Mouse (Mus musculus): ENCODE data around the gene Rpp25. TPM values are rescaled to one million over a fixed set of nuclear protein-coding genes. Genes with fewer than 3 reads are reported as not detected.
A peak's percentile ranks its signal among the peaks of the same experiment; 100 is the strongest.

Rpp25 gene
- total and polyA plus RNA-seq, 2 experiments from 2014 or later = 15.0 to 21.3 TPM

- no peaks in the 10 kb centered on the region for H3K36me3 ChIP-seq (replicated peaks; ENCODE audit: control insufficient read depth, insufficient read depth, low read length)
- no peak within 1 kb of the TSS for H3K27ac ChIP-seq (ENCODE audit: low read depth)
- no peaks in the 10 kb centered on the region for H3K27me3 ChIP-seq (ENCODE audit: control insufficient read depth, insufficient read depth, low read length)
- H3K9me3 ChIP-seq (replicated peaks; ENCODE audit: control insufficient read depth, low read length) = no peaks in the 10 kb centered on the region
- peak within 1 kb of the TSS; percentile 69 for H3K9ac ChIP-seq (replicated peaks; ENCODE audit: low read depth, low read length)
- TF ChIP-seq CTCF (IDR thresholded peaks at IDR 0.05; ENCODE audit: low read depth) = no peak
- peak; percentile 93 for TF ChIP-seq EP300 (IDR thresholded peaks at IDR 0.05; ENCODE audit: low read depth)
- WGBS = 1% methylated on average over 44 of the region's 48 CpGs
- peak within 1 kb of the TSS; percentile 85 for H3K4me2 ChIP-seq (ENCODE audit: low read depth, low read length)
- peak within 1 kb of the TSS; percentile 69 for H3K4me3 ChIP-seq (ENCODE audit: low read depth, low read length)
- peak; percentile 94 for DNase-seq (ENCODE audit: low spot score)
- ATAC-seq (ENCODE audit: insufficient read depth, low read depth) = peak; percentile 94
- H3K4me1 ChIP-seq (ENCODE audit: control insufficient read depth, insufficient read depth) = peaks cover 5% of the 10 kb centered on the region
These were observed 35.8 kb upstream of the Rpp25 start, which contains the start of gene Scamp5 for GRCm38 (mm10) chr9:57467896-57468549. Gene Scamp5, minus strand, starts transcription at chr9:57468060.

GRCm38 (mm10) chr9:57468914-57469313, 34.9 kb upstream of the Rpp25 start:
- H3K27ac ChIP-seq (ENCODE audit: low read depth) = no peak overlapping the region
- no peaks in the 10 kb centered on the region for H3K27me3 ChIP-seq (ENCODE audit: control insufficient read depth, insufficient read depth, low read length)
- no peaks in the 10 kb centered on the region for H3K36me3 ChIP-seq (replicated peaks; ENCODE audit: control insufficient read depth, insufficient read depth, low read length)
- 72% methylated on average over 4 of the region's 4 CpGs for WGBS
- H3K9ac ChIP-seq (replicated peaks; ENCODE audit: low read depth, low read length) = no peak overlapping the region
- H3K4me2 ChIP-seq (ENCODE audit: low read depth, low read length) = no peak overlapping the region
- H3K4me3 ChIP-seq (ENCODE audit: low read depth, low read length) = no peak overlapping the region
- ATAC-seq (ENCODE audit: insufficient read depth, low read depth) (no peak), DNase-seq (ENCODE audit: low spot score) (no peak)
- H3K4me1 ChIP-seq (ENCODE audit: control insufficient read depth, insufficient read depth) = peaks cover 5% of the 10 kb centered on the region
- TF ChIP-seq CTCF (IDR thresholded peaks at IDR 0.05; ENCODE audit: low read depth) (no peak), EP300 (IDR thresholded peaks at IDR 0.05; ENCODE audit: low read depth) (no peak)
- H3K9me3 ChIP-seq (replicated peaks; ENCODE audit: control insufficient read depth, low read length) = no peaks in the 10 kb centered on the region

GRCm38 (mm10) chr9:57485774-57486173, 18.1 kb upstream of the Rpp25 start:
- no peak overlapping the region for H3K4me2 ChIP-seq (ENCODE audit: low read depth, low read length)
- H3K36me3 ChIP-seq (replicated peaks; ENCODE audit: control insufficient read depth, insufficient read depth, low read length) = no peaks in the 10 kb centered on the region
- peak; percentile 99 for TF ChIP-seq CTCF (IDR thresholded peaks at IDR 0.05; ENCODE audit: low read depth)
- TF ChIP-seq EP300 (IDR thresholded peaks at IDR 0.05; ENCODE audit: low read depth) = no peak
- no peak overlapping the region for H3K9ac ChIP-seq (replicated peaks; ENCODE audit: low read depth, low read length)
- ATAC-seq (ENCODE audit: insufficient read depth, low read depth) (peak; percentile 90), DNase-seq (ENCODE audit: low spot score) (peak; percentile 92)
- no peak overlapping the region for H3K27ac ChIP-seq (ENCODE audit: low read depth)
- no peak overlapping the region for H3K4me3 ChIP-seq (ENCODE audit: low read depth, low read length)
- no peaks in the 10 kb centered on the region for H3K4me1 ChIP-seq (ENCODE audit: control insufficient read depth, insufficient read depth)
- no peaks in the 10 kb centered on the region for H3K27me3 ChIP-seq (ENCODE audit: control insufficient read depth, insufficient read depth, low read length)
- WGBS = 11% methylated on average over 7 of the region's 7 CpGs
- no peaks in the 10 kb centered on the region for H3K9me3 ChIP-seq (replicated peaks; ENCODE audit: control insufficient read depth, low read length)

- H3K27me3 ChIP-seq (ENCODE audit: control insufficient read depth, insufficient read depth, low read length) = no peaks in the 10 kb centered on the region
- H3K9ac ChIP-seq (replicated peaks; ENCODE audit: low read depth, low read length) = no peak overlapping the region
- no peak overlapping the region for H3K27ac ChIP-seq (ENCODE audit: low read depth)
- H3K4me3 ChIP-seq (ENCODE audit: low read depth, low read length) = no peak overlapping the region
- H3K9me3 ChIP-seq (replicated peaks; ENCODE audit: control insufficient read depth, low read length) = no peaks in the 10 kb centered on the region
- TF ChIP-seq CTCF (IDR thresholded peaks at IDR 0.05; ENCODE audit: low read depth) = no peak
- no peaks in the 10 kb centered on the region for H3K36me3 ChIP-seq (replicated peaks; ENCODE audit: control insufficient read depth, insufficient read depth, low read length)
- no peaks in the 10 kb centered on the region for H3K4me1 ChIP-seq (ENCODE audit: control insufficient read depth, insufficient read depth)
- no peak overlapping the region for H3K4me2 ChIP-seq (ENCODE audit: low read depth, low read length)
- no peak for DNase-seq (ENCODE audit: low spot score)
- 70% methylated on average over 7 of the region's 7 CpGs for WGBS
- no peak for ATAC-seq (ENCODE audit: insufficient read depth, low read depth)
These were observed 16.0 kb upstream of the Rpp25 start for GRCm38 (mm10) chr9:57487807-57488206.

GRCm38 (mm10) chr9:57493532-57493931, 10.3 kb upstream of the Rpp25 start:
- DNase-seq (ENCODE audit: low spot score) (peak; percentile 53), ATAC-seq (ENCODE audit: insufficient read depth, low read depth) (peak; percentile 88)
- Histone ChIP-seq H3K4me3 (ENCODE audit: low read depth, low read length) (no peak overlapping the region), H3K9me3 (replicated peaks; ENCODE audit: control insufficient read depth, low read length) (no peaks in the 10 kb centered on the region), H3K9ac (replicated peaks; ENCODE audit: low read depth, low read length) (no peak overlapping the region), H3K36me3 (replicated peaks; ENCODE audit: control insufficient read depth, insufficient read depth, low read length) (no peaks in the 10 kb centered on the region), H3K4me1 (ENCODE audit: control insufficient read depth, insufficient read depth) (no peaks in the 10 kb centered on the region), H3K4me2 (ENCODE audit: low read depth, low read length) (no peak overlapping the region), H3K27ac (ENCODE audit: low read depth) (no peak overlapping the region), H3K27me3 (ENCODE audit: control insufficient read depth, insufficient read depth, low read length) (no peaks in the 10 kb centered on the region)
- WGBS = 58% methylated on average over 2 of the region's 2 CpGs
- no peak for TF ChIP-seq EP300 (IDR thresholded peaks at IDR 0.05; ENCODE audit: low read depth)
- TF ChIP-seq CTCF (IDR thresholded peaks at IDR 0.05; ENCODE audit: low read depth) = no peak

- Histone ChIP-seq H3K27ac (ENCODE audit: low read depth) (no peak overlapping the region), H3K27me3 (ENCODE audit: control insufficient read depth, insufficient read depth, low read length) (no peaks in the 10 kb centered on the region), H3K4me2 (ENCODE audit: low read depth, low read length) (no peak overlapping the region), H3K9ac (replicated peaks; ENCODE audit: low read depth, low read length) (no peak overlapping the region), H3K4me3 (ENCODE audit: low read depth, low read length) (no peak overlapping the region), H3K36me3 (replicated peaks; ENCODE audit: control insufficient read depth, insufficient read depth, low read length) (no peaks in the 10 kb centered on the region), H3K9me3 (replicated peaks; ENCODE audit: control insufficient read depth, low read length) (no peaks in the 10 kb centered on the region), H3K4me1 (ENCODE audit: control insufficient read depth, insufficient read depth) (no peaks in the 10 kb centered on the region)
- no peak for DNase-seq (ENCODE audit: low spot score)
- no peak for ATAC-seq (ENCODE audit: insufficient read depth, low read depth)
- TF ChIP-seq CTCF (IDR thresholded peaks at IDR 0.05; ENCODE audit: low read depth) = no peak
- no peak for TF ChIP-seq EP300 (IDR thresholded peaks at IDR 0.05; ENCODE audit: low read depth)
These were observed 8.9 kb upstream of the Rpp25 start for GRCm38 (mm10) chr9:57494970-57495369.

Data from heart, postnatal 0 days (tissue).